Mouse (Mus musculus) thymus, postnatal 4 days (tissue): ENCODE data around the gene Mrpl39.
A peak's percentile ranks its signal among the peaks of the same experiment; 100 is the strongest.

ENCODE experiments used
- DNase-seq: peaks from one replicate; pipeline ENCODE4 v3.0.0; 2021

Mrpl39 gene

DNA sequence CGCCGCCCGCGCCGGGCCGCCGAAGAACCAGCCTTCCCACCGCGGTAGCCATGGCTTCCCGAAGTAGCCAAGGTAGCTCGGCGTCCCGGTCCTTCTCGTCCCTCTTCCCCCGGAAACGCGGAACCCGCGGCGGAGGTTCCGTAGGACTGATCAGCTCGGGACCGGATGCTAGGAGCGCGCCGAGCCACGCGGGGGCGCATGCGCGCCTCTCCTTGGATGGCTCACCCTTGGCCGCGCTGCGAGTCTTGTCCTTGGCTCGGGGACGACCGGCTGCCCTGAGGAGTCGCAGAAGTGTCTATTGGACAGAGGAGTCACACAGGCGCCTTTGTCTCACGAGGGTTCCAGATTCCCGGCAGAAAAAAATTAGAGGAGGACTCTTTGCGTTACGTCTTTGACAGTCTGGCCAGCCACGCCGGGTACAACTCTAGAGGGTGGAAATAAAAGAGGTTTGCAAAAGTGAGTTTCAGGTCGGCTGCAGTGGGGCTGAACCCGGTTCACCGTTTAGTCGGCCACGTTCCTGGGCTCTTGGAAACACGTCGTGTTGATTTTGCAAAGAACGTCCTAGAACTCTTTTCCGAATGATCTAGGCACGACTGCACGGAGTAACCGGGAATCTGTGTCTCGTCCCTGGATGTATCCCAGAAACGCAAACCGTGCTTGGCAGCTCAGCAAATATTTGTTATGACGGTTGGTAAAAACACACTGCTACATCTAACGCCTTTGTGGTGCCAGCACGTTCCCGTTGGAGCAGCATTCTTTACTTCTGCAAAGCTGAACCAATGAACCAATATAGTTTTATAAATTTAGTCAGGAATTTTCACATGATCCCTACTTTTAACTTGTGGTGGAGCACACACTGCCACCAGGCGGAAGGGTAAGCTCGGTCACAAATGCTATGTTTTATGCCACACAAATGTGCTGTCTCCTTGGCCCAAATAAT is at the start of gene Mrpl39:
Gene Mrpl39 (minus strand): TSS at position 577 of the 940 bp plus-strand sequence.
- DNase-seq = peak; percentile 98

DNA sequence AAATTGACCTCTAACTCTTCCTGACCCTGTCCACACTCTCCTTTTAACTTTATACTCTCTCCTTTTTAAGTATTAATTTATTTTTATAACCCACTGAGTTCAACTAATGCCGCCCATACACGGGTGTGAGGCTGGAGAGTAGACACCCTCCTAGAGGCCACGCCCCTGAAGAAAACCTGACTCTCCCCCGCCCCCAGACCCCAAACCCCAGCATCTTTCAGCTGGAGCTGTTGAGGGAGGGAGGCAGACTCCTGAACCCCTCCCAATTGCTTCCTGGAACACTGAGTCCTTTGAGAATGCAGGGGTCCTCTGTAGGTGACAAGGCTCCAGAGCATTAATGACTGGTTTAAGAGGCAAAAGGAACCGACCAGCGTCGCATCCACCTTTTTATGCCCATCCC is 49.4 kb upstream of the Mrpl39 start:
- DNase-seq = no peak

DNA sequence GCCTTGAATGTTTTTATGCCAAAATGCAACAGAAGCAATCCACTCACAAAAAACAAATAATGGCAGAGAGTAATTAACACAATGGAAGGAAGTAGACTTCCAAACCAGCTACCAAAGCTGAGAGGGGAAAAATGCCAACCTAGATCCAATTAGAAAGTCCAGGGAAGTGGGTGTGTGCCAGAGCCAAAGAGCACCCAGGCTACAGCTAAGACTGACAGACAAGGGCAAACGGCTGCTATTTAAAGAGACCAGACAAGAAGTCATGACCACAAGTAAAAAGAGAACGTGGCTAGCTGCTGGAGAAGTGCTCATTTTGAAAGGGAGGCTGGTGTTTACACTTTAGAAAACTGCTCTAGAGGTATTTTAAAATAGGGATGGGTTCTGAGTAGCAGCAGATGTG is 47.7 kb upstream of the Mrpl39 start:
- DNase-seq = no peak

DNA sequence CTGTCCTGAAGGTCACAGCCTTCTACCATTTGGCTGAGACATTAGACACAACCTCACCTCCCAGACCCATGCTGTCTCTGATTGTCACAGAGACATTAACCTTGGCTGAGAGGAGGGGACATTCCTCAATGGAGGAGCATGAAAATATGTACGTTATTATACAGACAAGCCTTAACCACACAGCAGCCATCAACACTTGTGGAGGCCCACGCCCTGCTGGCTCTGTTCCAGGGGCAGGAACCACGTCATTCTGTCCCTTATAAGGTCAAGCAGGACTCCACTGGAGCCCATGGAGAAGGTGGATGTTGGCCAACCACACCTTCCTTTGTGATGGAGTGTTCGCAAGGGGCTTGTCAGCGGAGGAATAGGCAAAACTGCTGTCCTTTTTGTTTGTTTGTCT is 44.2 kb upstream of the Mrpl39 start:
- no peak for DNase-seq

DNA sequence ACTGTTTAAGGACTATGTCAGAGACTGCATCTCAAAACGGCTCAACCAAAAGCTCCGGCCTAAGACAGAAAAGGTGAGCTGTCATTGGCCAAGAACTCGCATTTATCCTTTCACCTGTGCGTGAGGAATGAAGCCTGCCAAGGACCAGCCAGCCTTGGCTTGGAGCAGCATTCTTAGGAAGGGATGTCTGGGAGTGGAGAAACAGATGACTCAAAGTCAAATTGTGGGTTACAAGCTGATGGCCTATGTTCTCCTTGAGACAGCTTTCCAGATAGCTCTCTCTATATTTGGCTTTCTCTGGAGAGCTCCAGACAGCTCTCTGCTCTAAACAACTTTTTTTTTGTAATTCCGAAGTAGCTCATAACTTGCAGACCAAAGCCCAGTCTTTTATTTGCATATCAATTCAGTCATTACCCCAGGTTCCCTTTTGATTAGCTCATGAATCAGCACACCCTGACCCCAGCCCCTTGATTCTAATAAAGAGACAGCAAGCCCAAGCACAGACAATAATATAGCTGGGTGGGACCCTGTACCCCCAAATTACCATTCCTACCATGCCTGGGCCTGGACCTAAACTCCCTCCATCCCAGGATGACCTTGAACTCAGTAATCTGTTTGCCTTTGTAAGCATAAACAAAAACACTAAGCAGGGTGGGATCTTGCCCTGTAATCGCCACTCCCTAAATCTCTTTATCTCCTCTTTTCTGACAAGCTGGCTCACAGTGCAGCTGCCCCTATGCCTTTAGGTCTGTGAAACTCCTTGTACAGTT is 43.5 kb upstream of the Mrpl39 start:
- no peak for DNase-seq

DNA sequence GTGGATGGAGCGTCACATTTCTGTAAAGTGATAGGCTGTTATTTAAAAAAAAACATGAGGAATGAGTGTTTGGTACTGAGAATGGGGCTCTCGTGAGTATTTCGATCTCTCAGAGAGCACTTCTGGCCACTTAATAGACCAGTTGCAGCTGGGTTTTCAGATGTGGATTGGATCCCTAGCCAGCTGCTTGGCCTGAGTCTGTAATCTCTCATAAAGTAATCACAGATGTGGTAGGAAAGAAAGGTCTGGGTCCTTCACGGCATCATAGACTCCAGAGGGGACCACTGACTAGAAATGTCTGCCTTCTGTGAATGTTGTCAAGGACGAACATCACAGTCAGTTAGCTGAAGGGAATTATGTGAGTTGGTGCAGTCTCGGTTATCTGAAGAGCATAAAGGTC is 42.9 kb upstream of the Mrpl39 start:
- DNase-seq = no peak

DNA sequence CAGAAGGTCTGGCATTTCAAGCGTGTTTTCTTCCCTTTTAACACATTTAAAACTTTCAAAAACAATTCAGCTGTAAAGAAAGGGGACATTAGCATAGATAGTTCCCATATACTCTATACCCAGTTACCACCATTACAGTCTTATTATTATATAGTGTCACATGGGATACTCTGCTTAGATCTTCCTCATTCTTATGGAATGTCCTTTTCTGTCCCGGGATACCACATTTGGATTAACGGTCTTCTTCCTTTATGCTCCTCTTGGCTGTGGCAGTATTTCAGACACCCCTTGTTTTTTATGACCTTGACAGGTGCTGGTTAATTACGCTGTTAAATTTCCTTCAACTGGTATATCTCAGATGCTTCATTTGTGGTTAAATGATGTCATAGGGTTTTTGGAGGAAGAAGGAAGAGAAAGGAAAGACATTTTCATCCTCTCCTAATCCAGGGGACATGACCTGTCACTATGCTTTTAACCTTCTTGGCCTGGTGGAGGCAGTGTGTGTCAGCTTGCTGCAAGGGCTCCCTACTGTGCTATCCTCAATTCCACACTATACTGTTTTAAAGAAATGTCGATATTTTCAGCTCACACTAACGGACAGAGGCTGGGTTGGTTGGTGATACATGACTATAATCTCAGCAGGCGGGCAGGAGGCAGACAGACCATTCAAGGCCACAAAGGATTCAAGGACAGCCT is 40.7 kb upstream of the Mrpl39 start:
- DNase-seq = no peak

DNA sequence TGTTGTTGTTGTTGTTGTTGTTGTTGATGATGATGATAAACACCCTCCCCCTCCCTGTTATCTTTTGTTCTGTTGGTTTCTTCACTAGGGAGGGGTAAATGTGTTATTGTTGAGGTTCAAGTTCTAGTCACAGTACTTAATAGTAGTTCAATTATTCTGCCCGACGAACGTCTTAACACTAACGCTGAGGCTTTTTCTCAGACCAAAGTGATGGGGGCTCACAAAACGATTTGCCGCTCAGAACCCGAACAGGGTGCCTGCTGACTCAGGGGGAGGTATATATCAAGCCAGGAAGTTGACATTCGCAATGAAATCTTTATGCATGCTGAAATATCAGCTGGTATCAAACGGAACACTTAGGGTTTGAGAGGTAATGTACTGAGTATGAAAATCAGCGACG is 39.8 kb upstream of the Mrpl39 start:
- no peak for DNase-seq

DNA sequence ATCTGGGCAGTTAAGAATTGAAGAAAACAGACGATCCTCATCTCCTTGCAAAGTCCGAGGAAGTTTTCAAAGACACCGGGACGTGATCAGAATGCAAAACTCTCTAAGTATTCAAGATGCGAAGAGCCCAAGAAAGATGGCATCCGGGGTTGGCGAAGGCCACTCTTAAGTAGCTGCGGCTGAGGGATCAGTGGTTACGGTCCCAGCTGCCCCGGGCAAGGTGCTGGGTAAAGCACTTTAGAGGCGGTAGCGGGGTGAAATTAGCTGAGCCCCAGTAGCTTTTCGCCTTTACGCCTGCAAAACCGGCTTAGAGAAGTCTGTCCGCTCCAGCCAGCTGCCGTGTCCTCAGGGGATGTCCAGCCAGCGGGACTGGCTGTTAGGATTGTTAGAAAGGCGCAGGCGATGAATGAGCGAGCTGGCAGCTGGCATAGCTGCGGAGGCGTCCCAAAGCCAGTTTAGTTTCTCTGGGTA is 39.3 kb upstream of the Mrpl39 start:
- no peak for DNase-seq

DNA sequence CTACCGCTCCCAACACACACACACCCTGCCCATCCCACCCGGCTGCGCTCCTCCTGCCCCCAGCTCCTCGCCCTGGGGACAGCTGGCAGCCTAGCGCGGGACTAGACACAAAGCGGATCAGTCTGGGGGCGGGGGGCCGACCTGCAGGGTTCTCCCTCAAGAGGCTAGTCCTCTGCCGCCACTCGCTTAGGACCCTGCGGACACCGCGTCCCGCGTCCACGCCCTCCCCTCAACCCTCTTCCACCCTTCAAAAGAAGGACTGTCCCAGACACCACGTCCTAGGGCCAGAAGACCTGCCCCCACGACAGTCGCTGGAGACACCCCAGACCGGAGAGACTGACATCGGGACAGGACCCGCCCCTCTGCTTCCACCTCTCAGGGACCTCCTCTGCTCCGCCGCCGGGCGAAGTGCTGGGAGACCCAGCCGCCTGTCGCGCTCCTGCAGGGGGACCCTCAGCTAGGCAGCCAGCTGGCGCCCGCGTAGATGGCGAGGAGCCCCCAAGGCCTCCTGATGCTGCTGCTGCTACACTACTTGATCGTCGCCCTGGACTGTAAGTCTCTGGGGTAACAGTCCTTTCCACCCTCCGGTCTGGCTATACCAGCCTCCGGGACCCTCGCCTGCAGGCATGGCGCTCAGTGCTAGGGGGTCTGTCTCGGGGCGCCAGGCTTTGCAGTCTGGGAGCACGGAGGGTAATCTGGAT is 38.6 kb upstream of the Mrpl39 start, which contains the start of gene Jam2:
Gene Jam2 (plus strand): TSS at position 121 of the 701 bp plus-strand sequence.
- DNase-seq = peak; percentile 50

DNA sequence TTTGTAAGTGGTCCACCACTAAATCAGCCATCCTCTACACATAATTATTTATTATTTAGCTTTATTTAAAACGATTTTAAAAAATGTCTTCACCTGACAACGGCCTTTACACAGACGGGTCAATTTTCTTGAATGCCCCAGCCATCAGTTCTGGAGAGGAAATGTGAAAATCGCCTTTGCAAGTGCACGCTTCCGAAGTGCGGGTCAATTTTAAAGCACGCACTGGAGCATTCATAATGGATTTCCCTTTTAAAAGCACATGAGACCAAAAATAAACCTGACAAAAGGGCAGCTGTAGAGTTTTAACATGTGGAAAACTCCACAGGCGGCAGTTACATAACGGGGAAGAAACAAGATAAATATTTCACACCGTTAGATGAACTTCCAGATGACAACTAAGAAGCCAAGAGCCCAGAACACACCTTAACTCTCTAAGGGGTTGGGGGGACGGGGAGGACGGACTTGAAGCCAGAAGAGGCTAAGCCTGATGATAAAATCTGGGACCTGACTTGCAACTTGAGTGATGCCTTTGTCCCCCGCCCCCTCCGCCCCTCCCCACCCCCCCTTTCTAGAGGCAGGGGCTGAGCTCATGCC is 37.8 kb upstream of the Mrpl39 start:
- no peak for DNase-seq

DNA sequence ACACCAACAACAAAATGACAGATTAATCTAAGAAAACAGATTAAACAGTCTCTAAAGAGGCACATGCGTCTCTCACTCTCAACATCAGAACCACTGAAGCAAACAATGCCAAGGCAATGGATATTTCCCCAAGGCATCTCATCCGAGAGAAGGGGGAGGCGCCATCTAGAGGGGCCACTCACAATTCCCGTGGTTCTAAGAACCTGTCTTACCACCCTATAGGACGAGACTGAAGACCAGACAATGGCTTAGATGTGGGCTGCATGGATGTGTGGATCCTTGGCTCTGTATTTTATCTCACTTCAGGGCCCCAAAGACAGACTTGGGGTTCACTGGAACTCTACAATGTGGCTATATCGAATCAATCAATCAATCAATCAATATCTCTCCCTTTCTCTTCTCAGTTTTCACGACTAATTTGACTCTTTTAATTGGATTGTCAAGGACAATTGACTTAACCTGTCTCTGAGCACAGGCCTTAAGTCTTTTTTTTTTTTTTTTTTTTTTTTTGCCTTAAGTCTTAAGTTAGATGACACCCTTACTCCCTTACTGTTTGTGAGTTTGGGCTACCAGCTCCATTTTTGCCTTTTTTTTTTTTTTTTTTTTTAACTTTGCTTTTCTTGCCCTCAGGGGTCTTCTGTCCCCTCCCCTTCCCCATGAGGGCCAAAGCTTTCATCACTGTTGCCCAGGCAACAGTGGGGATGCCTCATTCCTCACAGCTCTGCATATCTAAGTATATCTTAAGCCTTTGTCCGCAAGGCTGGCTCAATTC is 37.1 kb upstream of the Mrpl39 start:
- DNase-seq = no peak

DNA sequence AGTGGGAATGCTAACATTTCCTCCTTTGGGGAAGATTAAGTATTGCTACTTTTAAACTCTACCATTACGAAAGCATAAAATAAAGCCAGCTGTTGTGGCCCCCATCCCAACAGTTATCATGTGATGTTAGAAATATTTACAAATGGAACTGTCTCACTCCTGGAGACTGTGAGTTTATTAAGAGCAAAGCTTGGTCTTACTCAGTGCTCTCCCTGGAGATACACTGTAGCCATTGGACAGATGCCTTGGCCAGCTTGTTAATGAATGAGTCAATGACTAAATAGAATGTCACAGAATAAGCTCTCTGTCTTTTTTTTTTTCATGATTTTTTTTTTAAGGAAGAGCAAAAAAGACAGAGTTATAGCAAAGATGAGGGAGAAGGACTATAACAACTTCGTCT is 35.9 kb upstream of the Mrpl39 start:
- no peak for DNase-seq

DNA sequence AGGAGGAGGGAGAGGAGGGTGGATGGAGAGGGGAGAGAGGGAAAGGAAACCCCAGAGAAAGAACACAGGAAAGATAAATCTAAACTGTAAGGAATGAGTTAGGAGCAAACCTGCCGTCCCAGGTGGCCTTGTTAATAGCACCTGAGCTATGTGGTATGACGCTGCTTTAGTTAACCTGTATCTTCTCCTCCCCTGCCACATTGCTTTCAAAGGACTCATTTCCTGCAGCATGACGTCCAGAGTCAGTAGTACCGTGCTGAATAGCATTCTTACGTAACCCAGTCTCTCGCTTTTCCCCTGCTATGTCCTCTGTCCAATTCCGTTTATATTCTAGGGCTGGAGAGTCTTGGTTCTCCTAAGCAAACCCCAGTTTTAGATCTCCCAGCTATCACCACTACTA is 35.3 kb upstream of the Mrpl39 start:
- DNase-seq = no peak

DNA sequence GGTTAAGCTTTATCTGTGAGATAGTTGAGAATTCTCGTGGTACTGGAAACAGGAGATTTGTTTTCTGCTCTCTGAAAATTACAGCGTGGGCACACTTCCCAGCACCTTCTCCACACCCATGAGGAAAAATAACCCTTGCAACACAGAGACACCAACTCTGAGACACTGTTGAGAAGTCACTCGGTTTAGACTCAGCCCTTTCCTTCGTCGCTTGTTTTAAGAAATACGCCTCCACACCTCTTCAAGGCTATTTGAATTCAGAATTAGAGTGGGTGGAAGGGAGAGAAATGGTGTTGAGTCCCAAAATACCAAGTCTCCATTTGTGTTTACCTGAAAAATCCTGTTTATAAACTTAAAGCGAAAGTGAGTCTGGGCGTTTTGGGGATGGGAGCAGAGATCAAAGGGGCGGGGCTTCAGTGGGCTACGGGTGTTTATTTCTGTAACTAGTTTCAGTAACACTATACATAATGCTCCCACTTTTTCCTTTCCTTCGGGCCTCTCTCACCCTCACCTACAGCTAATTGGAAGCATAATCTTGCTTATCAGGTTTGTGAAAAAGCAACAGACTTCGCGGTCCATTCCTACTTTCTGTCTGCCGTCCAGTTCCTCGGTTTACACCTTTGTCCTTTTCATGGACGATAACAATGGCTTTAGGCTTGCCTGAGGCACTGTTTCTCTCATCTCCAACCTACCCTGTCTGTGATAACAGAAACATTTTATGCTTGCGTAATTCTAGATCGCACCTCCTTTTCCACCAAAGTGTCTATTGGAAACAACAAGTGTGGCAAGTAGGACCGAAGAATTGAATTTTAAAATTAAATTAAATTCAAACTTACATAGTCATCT is 34.3 kb upstream of the Mrpl39 start:
- DNase-seq = no peak

DNA sequence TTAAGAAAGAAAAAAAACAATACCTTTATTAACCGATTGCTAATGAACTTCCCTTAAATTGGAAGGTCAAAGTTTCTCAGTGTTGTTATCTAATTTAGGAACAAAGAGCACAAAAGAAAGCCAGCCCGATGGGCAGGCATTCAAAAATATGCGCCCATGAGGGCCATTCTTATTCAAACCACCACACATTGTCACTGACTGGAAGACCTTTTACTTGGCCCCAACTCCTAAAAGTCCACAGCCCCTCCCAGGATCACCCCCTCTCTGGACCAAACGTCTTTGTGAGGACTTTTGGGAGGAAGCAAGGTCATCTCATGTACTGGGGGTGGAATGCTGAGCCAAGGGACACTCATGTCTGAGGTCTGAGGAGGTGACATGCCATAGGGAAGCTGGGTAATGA is 33.6 kb upstream of the Mrpl39 start:
- DNase-seq = no peak

DNA sequence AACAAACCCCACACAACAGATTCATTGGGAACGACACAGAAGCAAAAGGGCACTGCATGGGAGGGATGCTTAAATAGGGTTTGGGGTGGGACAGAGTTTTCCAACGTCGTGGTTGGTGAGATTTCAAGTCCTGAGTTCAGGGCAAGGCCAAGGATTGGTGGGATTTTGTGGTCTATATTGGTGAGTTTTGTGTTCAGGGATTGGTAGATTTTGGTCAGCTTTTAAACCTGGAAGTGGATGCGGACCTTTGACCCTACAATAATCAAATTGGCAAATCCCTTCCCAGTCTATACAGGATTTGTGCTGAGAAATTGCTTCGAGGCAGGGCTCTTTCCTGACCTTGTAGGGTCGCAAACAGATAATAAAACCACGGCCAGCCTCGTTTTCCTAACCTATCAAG is 32.4 kb upstream of the Mrpl39 start:
- DNase-seq = no peak

DNA sequence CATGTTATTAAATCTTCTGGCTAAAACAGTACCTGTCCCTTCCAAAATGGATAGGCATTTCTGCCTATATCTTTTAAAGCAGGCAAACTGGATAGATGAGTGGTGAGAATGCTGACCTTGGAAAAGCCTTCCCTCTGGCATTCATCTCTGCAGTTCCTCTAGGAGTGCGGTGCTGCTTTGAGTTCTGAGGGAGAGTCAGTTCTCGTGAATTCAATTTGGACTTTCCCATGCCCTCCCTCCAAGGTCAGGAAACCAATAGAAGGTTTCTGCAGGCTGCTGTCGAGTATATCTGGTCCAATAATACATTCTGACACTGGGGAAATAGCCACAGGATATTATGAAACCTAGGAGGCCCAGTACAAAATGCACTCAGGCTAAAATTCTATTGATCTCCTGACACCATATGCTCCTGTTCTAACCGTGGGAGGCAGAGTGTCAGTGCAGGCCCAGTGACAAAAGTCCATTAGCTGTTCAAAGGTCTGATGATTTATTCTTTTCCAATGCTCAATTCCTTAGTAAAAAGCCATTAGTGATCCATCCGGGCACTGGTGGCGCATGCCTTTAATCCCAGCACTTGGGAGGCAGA is 10.3 kb upstream of the Mrpl39 start:
- no peak for DNase-seq

DNA sequence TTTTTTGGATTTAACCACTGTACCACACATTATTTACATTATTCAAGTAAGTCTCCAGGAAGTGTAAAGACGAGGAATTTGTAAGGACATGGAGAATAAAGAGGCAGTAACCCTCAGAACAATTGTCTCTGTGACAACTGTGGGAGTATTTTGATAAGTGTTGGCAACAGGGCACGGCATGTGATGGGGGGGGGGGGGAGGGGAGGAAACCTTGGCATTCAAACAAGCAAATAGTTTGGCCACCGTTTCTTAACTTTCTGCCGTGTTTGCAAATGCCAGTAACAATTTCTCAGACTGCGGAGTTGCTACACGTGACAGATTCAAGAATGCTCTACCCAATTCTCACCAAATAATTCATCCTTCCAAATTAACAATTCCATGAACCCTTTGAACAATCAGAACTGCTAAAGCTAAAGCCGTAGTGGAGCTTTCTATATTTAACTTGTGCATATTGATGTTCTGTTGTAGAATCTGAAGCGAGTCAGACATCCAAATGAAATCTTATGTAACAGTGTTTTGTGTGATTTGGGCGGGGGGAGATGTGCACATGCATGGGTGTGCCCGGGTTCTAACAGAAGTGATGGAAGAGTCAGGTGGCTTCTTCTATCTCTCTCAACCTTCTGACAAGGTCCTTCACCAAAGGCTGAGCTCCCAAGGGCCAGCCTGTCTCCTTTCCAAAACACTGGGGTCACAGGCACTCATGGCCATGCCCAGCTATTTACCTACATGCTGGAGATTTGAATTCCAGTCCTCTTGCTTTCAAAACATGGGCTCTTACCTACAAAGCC is 9.4 kb upstream of the Mrpl39 start:
- DNase-seq = no peak
